Mouse (Mus musculus) gastrocnemius, adult 18-20 months (tissue): ENCODE results near the gene Efna4. TPM values are rescaled to one million over a fixed set of nuclear protein-coding genes. Genes with fewer than 3 reads are reported as not detected.

Source experiments
- DNase-seq: peaks from one replicate; pipeline ENCODE4 v3.0.0; 2021; ENCODE audit warnings: low spot score
- total RNA-seq, 2 experiments: library from RNA; stranded (reverse); gene quantifications; 2 replicates each; pipeline ENCODE4 v1.2.3; 2021

Efna4 gene
- total RNA-seq, 2 experiments from 2014 or later = not detected

DNA sequence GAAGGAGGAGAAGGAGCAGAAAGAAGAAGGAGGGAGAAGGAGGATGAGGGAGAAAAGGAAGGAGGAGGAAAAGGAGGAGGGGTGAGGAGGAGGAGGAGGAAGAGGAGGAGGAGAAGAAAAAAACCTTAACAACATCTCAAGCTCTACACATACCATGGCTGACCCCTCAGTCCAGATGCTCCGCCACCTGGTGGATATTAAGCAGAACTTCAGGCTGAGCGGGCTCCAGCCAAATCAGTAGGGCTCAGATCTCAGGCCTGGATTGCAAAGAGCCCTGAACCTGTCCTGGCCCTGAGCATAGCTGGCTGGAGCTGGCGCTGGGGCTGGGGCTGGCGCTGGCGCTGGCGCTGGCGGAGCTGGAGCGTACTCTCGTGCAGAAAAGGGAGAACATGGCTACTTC is 29.7 kb downstream of the Efna4 start:
- peak; percentile 76 for DNase-seq

DNA sequence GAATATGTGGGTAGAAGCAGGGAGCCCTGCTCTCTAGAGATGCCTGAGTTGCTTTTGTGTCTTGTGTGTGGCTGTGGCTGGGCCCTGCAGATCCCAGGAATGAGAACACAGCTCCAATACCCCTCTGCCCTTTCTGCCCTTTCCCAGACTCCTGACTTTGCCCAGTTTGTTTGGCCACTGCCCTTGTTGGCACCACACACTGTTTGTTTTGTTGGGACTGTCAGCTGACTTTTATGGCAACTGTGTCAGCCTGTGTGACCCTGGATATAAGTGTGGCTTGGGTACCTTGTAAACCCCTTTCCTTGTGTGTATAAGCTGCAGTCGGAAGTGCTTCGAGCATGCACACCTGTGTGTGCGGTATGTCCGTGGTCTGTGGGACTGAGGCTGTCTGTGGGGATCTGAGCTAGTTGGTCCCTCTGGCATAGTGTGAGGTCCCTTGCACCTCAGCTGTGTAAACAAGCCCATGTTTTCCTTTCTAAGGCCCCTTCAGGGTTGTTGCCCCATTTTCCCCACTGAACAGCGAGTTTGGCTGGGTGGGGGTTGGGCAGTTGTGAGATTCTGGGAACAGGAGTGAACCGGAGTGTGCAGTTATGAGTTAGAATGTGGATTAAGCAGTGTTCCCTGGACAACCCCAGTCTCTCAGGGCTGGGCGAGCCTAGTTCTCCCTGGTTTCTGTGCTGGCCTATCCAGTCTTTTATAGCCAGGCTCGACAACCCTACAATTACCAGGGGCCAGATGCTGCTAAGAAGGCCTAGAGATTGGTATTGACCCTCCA is 32.1 kb downstream of the Efna4 start:
- no peak for DNase-seq

DNA sequence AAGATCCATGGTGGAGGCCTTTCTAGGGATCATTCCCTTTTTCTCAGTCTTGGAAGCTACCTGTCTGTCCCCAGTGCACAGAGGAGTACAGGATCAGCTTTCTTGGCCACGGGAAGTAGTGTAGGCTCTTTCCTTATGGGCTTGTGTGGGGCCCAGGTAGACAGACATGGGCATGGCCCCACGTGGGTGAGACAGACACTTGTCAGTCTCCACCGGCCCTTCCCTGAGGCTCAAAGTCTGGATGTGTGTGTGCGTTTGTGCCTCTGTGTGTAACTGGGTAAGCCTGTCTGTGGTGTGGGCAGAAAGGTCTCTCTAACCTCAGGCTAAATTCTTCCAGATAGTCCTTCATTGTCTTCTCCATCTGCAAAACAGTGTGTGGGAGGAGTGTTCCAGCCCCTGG is 32.7 kb downstream of the Efna4 start:
- DNase-seq = no peak

DNA sequence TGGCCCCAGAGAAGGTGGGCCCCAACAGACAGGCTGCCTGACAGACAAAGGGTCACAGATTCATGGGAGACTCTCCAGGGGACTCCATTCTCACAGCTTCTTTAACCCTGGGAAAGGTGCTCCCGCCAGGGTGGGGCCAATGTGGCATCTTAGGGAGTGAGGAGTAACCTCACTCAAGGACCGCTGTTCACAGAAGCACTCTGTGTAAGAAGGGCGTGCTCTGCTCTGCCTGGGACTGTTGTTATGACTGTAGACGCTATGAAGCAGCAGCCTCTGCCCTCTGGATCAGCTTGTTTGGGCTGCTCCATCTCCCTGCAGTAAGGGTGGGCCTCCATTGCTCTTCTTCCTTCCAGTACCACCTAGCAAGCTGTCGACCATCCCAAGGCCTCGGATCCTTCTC is 33.4 kb downstream of the Efna4 start:
- DNase-seq = no peak

DNA sequence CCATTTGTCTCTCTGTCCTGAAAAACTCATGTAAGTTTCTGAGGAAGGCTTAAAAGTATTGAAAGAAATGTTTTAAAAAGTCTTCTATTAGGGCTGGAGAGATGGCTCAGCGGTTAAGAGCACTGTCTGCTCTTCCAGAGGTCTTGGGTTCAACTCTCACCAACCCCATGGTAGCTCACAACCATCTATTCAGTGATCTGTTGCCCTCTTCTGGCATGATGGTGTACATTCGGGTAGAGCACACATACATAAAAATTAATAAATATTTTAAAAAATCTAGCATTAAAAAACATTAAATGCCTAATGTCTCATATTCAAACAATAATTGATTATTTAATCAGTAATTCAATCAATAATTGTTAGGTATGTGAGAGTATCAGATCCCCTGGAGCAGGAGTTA is 37.3 kb downstream of the Efna4 start:
- DNase-seq = no peak

DNA sequence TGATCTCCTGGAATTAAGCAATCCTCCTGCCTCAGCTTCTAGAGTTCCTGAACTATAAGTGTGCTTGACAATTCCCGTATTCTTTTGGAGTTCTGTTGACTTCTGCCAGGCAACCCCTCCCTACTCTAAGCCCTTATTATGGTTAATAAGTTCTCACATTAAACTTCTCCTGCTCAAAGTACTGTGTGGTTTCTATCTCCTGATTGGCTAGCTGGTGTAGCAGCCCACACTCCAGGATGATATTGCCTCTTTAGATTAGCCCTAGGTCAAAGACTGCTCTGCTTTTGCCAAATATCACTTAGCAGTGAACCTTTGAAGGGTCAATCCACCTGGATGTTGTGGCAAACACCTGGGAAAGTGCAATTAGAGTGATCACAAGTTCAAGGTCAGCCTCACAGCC is 37.8 kb downstream of the Efna4 start:
- DNase-seq = no peak

DNA sequence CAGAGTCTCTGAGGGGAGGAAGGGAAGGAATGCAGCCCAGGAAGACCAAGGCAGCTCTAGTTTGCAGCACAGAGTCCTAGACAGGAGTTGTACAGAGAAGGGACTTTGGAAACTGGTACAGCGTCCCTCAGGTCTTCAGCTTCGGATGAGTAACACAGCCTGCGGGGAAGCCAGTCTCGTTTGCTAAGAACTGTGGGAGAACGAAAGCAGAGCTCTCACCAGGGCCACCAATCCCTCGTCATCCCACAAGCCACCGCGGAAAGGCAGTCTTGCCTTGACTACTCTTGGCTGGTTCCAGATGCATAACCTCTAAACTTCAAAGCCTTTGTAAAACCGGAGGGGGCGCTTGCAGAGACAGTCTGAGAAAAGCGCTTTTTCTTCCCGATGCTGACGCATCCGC is 38.3 kb downstream of the Efna4 start:
- no peak for DNase-seq

DNA sequence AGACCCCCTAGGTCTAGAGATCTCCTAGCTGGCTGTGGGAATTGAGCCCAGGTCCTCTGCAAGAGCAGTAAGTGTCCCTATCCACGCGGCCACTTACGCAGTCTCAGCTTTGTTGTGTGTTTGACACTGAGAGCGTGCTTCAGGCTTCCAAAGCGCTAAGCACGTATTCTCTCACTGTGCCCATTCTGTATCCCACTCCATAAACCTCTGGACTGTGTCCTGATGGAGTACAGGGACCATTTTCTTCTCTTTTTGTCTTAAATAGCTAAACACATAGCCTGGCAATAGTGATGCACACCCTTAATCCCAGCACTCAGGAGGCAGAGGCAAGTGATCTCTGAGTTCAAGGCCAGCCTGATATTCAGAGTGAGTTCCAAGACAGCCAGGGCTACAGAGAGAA is 38.9 kb downstream of the Efna4 start:
- no peak for DNase-seq

DNA sequence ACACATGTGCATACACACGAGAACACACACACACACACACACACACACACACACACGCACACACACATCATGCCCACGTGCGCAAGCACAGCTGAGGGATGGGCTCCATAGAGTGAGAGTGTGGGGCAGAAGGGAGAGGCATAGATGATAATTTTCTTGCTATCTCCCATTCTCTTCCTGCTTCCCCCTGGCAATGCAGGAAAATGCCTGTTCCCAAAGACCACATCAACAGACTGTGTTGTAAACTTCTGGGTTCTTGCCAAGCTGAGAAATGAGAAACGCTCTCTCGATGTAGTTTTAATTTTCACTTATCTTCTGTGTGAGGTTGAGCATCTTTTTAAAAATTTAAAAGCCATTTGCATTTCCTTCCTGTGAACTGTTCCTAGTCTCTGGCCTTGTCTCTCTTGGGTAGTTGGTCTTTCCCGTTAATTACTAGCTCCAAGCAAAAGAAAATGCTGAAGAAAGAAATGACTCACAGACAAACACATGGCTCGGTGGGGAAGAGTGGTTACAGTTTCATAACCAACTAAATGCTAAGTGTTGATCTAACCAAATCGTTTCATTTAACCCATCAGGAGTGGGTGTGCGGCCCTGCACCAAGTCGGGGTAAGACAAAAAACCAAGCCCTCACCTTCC is 40.9 kb downstream of the Efna4 start:
- no peak for DNase-seq

DNA sequence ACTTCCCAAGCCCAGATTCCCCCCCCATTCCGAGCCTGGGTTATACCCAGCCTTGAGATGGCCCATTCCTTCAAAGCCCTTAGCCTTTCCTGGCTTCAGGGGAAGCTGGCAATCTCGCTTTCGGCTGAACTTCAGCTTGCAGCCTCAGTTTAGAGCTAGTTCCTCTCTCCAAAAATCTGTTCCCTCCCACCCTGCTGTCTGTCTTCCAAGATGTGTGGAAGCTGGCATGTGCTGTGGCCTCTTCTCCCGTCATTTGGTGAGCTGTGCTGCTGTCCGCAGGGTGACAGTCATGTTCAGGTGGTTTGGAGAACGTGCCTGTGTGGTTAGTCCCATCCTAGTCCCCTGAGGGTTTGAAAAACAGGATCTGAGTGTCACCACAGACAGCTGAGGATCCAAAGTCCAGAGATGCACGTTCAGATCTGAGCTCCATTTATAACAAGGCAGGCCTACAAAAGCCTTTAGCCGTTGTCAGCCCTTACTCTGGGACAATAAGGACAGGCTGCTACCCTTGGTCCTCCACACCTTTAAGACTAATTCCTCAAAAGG is 42.1 kb downstream of the Efna4 start:
- DNase-seq = no peak

DNA sequence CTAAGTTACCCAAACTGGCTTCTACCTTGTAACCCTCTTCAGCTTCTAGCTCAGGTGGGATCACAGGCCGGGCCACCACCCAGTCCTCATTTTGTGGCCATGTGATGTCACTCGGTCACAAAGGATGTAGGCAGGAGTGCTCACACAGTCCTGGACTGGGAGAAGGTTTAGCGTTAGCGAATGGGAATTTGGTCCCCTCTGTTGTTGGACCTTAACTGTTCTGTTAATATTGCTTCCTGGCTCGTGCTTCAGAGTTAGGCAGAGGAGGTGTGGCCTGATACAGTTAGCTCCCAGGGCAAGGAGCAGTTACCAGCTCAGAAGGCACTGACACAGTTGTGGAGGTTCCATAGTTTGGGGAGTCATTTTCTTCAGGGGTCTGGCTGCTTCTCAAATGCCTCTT is 43.6 kb downstream of the Efna4 start:
- no peak for DNase-seq

DNA sequence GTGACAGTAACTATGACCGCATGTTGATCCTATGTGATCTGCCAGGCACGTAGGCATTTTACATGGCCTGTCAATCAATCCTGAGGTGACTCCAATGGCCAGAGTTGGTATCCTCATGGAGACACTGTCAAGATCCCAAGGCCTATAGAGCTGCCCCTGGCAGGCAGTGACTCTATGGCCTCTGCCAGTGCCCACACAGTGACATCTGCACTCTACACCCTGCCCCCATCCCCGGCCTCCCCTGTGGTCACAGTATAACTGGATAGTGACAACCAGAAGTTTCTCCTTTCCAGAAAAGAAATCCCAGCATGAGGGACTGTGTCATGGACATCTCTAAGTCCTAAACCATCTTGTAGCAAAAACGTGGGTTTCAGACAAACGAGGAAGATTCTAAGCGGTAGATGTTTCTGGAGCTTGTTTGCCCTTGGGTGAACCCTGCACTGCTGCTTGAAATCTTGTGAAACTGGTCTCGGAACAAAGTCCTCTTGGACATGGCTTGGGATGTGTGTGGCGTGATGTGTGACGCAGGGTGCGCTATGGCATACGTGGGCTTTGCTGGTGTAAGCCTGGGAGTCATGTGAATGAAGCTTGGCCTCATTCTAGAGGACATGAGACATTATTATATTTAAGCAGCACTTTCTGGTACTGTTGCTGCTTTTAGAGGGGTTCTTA is 44.4 kb downstream of the Efna4 start:
- no peak for DNase-seq

DNA sequence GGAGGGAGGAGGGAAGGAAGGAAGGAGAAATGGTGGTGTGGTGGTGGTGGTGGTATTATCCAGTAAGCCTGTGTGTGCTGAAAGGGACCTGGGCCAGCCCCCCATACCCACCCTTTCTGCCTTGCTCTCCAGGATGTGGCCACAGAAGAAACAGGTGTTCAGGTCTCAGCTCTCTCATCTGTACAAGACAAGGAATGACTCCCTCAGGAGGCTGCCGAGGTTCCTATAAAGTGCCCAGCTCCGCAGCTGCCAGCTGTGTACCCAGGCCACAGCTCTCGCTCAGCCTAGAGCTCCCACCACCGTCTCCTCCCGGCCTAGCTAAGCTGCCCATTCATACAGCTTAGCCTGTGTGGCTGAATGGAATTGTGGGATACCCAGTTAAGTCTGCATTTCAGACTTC is 45.5 kb downstream of the Efna4 start:
- DNase-seq = no peak

DNA sequence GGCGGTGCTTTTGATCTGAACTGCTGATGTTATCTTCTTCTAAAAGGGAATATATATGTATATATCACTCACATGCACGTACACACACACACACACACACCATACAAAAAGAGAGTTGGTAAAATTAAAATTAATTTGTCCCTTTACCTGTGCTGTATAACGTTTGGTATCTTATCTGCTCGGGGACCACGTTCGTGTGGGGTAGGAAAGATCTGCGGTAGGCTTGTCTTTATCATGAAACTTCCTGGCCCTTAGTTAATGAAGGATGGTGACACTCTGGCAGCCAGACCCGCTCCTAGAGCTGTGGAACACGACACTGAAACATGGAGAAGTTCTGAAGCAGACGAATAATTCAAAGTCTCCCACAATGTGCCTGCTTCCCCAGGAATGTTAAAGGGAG is 46.0 kb downstream of the Efna4 start:
- DNase-seq = no peak

DNA sequence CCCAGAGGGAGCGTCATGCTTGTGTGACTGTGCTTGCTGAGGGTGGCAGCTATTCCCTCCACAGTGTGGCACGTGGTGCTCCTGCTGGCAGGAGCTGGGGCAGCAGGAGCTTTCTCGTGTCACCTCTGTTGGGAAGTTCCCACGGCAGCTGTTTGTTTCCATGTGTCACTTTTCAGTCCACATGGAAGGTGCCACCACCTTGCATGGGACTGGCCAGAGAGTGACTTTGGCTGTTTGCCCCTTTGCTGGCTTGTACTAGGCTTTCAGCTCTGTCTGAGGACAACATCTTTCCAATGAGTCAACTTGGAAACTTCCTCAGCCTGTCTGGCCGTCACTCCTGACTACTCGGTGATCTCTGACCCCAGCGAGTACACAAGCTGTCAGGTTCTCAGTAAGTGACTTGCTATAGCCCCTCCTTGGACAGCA is 49.3 kb downstream of the Efna4 start:
- peak; percentile 68 for DNase-seq

DNA sequence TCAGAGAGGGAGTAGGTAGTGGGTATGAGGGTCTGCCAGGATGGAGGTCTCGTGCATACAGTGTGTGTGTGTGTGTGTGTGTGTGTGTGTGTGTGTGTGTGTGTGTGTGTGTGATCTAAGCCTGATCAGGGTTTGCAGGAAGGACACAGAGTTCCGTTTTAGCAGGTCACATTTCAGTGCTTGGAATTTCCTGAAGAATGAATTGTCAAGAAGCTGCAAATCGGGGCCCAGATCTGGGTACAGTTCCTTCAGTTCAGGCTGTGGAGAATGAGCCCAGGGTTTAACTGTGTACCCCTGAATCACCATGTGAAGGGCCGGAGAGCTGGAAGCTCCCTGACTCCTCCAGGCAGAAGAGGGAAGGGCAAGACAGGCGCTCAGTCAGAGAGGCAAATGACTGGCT is 50.5 kb downstream of the Efna4 start:
- no peak for DNase-seq

DNA sequence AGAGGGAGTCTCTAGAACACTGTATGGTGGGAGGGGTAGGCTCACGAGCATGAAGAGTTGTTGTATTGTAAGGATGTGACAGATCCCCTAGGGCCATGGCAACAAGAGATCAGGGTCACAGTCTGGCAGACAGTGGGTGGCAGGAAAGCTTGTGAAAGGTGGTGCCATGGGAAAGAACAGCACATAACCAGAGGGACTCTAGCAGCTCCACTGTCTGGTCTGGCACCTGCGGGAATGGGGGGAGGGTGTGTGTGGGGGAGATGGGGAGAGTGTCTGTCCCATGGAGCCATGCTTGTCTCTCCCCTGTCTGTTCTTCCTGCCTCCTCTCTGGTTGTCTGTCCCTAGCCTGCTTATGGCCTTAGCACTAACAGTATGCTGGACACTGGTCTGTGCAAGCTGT is 52.3 kb downstream of the Efna4 start:
- no peak for DNase-seq

DNA sequence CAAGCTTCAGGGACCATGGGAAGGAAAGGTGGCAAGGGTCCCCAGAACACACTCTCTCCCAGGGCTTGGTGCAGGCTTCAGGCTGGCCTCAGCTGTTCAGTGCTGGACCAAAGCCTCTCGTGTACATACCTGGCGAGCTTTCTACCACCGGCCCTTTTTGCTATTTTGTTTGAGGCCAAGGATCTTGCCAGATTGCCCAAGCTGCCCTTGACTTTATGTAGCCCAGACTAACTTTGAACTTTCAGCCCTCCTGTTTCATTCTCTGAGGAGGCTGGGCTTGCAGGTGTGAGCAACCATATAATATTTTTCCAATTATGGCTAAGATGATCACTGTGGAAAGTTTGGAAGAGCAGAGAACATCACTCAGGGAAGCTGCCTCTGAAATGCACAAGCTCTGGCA is 53.6 kb downstream of the Efna4 start:
- no peak for DNase-seq
